Mouse (Mus musculus) thymus, postnatal 14 days (tissue): ENCODE measurements at regions not wholly inside any gene's neighbourhood (a gene's known extent, or its start where the extent isn't known, plus 50 kb on each side); places are given as distances from the start of the nearest gene placed in this dataset.

ENCODE experiments used
- DNase-seq: peaks from one replicate; pipeline ENCODE4 v3.0.0; 2021

DNA sequence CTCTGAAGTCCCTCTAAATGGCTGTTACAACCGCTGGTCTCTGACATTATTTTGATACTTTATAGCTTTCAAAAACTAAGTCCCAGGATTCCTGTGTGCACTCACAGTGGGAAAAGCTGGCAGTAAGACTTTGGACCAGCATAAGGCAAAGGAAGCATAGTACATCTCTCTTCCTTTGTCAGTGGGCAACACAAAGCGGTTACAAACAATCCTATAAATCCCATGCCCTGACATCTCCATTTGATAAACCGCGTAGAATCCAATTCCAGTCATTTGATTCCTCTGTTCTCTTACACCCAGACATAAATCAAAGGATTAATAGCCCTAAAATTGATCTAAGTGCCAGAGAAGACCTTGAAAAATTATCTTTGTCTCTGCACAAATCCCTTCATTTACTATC is 240.7 kb upstream of the Actbl2 start:
- no peak for DNase-seq

- no peak for DNase-seq
Observed at GRCm38 (mm10) chr13:111030111-111030510, 224.7 kb upstream of the Actbl2 start.

GRCm38 (mm10) chr13:111031633-111032032 is 223.2 kb upstream of the Actbl2 start:
- no peak for DNase-seq

DNA sequence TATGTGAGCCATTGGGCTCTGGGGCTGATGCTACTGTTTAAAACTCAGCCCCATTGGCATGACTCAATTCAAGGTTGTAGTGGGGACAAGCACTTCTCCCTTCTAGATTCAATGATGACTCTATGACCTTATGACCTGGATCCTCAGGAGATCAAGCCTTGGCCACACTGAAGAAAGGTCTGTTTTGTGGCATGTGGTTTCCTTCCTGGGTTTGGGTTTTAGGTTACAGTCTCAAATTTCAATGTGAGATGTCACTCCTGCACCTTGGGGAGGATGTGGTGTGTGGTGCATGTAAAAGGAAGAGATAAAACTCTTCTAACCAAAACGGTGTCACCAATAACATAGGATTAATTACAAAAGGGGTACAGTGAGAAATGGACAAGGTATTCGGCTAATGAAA is 211.2 kb upstream of the Actbl2 start:
- DNase-seq = no peak

DNA sequence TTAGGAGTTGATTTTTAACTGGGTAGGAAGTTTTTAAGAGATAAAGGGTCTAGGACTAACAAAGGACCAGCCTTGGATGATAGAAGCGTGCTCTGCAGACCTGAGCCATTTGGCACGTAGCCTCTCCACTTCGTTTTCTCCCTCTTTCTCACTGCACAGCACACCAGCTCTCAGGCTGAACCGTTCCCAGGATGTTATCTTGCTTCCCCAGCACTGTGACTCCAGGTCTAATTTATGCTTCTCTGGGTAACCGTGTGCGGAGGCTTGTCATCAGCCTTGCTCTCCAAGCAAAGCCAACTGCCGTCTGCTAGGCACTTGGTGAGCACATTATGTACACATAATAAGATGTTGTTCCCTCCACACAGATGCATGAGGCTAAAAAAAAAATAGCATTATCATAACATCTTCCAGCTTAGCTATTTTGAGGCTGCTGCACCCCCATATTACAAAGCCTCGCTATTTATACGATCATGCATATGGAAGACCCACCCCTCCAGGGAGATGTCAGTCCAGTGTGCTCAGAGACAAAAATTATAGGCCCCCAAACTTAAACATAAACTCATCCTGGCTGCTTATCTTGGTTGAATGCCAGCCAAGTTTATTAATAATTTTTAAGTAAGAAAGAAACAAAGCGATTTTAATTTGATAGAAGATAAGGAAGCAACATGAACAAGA is 210.3 kb upstream of the Actbl2 start:
- no peak for DNase-seq

DNA sequence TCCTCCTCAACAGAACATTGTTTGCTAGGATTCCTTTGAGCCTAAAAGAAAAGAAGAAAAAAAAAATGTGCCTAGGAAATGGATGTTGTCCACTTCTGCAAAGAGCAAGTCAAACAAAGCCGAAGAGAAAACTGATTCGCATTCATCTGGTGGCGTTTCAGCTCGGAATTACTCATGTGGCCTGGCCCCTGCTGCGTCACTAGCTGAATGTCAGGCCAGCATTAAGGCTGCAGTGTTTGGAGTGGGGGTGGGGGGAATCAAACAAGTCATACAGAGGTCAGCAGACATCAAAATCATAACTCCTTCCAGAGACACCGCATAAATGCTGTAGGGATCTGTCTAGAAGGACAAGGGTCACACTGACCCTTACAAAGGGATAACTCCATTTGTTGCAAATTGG is 204.7 kb upstream of the Actbl2 start:
- DNase-seq = no peak

- DNase-seq = no peak
Observed at GRCm38 (mm10) chr13:111055817-111056216, 199.0 kb upstream of the Actbl2 start.

- no peak for DNase-seq
Observed at GRCm38 (mm10) chr13:111087753-111088152, 167.1 kb upstream of the Actbl2 start.

- DNase-seq = no peak
Observed at GRCm38 (mm10) chr13:111096071-111096470, 158.7 kb upstream of the Actbl2 start.

DNA sequence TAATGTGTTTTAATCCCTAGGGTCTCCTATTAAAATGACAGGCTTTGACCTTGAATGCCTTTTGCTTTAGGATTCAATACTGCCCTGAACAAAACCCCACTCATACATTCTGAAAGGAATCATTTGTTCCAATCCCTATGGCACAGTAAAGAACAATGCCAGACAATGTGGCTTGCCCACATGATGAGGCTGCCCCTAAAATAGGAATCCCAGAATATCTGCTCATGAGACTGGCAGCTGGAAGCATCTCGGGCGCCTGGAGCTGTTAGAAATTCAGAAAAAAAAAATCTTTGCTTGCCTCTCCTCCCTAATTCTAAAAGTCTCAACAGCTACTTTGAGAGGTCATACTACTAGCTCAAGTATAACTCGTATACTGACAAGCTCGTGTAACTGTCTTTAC is 157.5 kb upstream of the Actbl2 start:
- DNase-seq = no peak

GRCm38 (mm10) chr13:111098738-111099137 is 156.1 kb upstream of the Actbl2 start:
- no peak for DNase-seq

DNA sequence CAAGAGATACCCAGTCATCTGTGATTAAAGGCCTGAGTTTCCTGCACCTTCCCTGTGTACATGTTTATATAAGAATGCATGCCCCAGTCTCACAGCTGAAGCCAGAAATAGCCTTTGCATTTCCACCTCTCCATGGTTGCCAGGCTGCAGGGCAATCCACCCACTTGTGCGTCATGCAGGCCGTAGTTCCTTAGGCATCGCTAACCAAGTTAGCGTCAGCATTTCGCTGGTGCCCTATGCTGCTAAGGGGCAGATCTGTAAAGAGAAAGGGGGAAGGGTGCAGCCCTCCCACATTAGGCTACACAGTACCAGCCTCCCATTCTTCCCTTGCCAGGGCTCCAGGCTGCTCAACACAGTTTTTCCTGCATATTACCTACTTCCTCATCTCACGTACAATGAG is 155.6 kb upstream of the Actbl2 start:
- no peak for DNase-seq

DNA sequence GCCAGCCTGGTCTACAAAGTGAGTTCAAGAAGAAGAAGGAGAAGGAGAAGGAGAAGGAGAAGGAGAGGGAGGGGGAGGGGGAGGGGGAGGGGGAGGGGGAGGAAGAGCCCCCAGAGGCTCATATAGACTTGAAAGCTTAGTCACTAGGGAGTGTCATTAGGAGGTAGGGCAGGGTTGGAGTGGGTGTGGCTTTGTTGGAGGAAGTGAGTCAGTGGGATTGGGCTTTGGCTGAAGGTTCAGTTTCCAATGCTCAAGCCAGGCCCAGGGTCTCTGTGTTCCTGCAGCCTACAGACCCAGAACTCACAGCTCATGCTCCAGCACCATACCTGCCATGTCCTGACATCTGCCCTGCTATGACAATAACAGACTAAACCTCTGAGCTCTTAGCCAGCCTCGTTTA is 154.4 kb upstream of the Actbl2 start:
- DNase-seq = no peak

- no peak for DNase-seq
Observed at GRCm38 (mm10) chr13:111104567-111105219, 150.1 kb upstream of the Actbl2 start.

- DNase-seq = no peak
Observed at GRCm38 (mm10) chr13:111131108-111131507, 123.7 kb upstream of the Actbl2 start.

DNA sequence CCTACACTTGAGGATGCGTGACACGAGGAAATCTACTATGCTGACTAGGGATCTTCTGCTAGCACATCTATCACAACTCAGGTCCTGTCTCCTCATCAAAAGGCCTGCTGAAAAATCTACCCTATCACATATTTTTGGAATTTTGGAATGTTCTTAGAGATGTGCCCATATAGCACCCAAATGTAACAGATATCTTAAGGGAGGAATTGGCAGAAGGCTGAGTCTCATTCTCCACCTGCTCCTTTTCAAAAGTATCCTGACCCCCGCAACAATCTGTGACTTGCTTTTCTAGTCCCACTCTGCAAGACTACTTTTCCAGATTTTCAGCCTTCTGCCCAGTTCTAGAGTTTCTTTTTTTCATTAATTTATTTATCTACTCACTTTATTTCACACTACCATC is 118.4 kb upstream of the Actbl2 start:
- DNase-seq = no peak

DNA sequence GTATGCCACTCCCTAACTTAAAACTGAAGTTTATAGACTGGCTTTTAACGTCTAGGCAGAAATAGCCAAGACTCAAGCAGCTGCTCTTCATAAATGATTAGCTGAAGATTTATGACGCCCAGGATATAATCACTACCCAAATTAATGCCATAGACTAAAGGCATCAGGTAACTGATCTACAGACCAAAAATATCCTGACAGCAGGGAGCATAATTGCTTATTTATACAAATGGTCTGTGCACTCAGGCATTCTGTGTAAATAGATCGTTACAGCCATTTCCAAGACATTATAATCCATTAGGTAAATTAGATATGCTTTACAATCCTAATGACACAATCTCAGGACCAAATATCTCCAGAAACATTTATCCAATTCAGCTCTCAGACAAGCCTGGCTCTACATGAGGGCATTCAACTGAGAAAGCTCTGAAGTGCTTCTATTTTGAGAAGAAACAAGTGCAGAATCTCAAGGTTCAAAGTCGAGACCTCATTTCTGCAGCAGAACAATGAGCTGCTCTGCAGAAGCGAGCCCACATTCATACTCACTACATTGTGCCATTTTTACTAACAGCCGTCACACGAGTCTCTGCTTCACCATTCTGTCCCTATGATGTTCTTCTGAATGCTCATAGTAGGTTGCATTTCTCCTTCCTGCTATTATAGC is 111.9 kb upstream of the Actbl2 start:
- no peak for DNase-seq

DNA sequence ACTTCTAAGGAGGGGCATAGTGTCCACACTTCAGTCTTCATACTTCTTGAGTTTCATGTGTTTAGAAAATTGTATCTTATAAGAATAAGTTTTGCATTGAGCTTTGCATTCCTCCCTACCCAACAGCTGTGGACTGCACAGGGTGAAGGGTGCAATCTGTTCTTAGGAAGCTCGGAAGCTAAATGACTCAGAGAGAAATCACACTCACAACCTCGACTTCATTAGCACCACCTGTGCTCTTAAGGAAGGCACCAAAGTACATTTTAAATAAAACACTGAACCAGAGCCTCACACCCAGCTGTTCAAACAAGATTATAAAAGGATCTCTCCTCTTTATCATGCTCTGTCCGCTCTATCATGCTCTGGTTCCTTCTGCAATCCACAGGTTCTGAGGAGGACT is 110.1 kb upstream of the Actbl2 start:
- no peak for DNase-seq

DNA sequence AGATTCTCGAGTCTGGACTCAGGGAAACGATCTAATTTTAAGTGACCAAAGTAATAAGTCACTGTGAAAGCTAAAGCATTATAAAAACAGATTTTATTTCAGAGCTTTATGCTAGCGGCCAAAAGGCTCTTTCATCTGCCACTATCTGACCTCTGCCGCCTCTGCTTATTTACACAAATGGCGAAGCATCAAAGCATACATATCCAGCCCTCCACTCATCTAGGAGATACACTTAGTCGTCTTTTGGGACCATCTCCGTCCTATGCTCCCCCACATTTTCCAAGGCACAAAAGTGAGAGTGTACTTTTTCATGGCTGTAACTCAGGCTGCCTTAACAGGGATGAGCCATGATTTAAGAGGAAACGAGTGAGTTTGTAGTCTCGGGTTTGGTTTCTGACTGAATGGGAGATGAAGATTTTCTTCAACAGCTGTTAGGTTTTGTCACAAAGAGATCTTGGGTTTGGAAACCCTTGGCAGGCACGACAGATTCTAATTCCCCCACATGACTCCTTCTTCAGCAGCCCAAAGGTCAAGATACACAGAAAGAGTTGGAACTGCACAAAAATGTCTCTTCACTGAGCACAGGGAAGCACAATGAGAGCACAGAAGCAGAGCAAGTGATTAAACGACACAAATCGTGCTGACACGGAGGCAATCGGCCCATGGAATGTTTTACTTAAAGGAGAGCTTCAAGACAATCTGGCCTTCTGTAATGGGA is 96.7 kb upstream of the Actbl2 start:
- no peak for DNase-seq

DNA sequence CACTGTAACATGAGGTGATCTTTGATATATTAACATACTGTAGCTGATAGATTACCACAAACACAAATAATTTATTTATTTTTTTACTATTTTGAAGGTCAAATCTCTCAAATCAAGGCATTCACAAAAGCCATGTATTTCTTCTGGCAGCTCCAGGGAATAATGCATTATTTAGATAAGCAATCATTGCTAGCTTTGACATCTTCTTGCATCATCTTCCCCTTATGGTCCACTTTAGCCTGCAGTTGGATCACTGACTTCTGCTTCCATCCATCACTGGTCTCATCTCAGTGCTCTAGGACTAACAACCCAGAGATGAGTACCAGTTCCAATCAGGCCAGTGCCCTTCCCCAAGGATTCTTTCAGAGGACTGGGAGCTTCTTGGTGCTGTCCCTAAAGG is 95.3 kb upstream of the Actbl2 start:
- DNase-seq = no peak

GRCm38 (mm10) chr13:111165538-111165937 is 89.3 kb upstream of the Actbl2 start:
- no peak for DNase-seq

DNA sequence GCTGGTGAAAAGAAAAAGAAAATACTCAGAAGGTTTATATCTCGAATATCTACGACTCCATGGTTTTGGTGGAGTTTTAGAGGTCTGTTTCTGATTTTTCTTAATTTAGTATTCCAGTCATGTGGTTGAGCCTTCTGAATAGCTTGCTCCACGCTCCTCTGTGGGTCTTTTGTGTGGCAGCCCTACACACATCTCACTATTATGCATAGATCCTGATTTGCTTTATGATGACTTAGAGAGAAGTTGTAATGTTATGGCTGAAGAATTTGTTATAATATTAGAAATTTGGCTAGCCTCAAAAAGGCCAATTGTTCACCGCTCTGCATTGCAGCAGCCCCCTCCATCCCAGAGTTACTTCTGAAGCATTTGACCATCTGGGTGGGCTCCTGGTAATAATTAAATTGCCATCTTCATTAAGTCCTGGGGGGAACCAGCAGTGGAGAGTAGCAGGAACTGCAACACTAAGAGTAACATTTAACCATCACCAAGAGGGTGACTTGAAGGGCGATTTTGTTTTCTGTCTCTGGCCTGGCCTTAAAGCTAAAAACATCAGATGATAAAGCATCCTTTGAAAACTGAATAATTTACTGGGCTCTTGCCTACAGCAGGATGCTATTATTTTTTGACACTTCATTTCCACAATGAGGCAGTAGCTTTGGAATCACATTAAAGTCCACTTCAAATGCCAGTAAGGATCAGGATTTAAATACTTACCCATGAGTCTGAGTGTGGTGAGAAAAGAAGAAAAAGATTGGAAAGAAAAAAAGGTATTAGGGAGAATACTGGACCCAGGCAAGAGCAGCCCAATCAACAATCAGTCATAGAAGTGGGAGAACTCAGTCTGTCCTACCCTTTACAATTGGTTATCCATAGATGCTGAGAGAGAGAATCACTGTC is 84.3 kb upstream of the Actbl2 start:
- no peak for DNase-seq

GRCm38 (mm10) chr13:111179186-111179585 is 75.6 kb upstream of the Actbl2 start:
- DNase-seq = no peak
